Mouse (Mus musculus): ENCODE measurements around the gene Rasgef1a. TPM values are rescaled to one million over a fixed set of nuclear protein-coding genes. Genes with fewer than 3 reads are reported as not detected.

Rasgef1a gene
- polyA plus RNA-seq (2012; fragmentation: generic; extraction: Trizol): under 1 TPM; 0.04 to 0.08 TPM

DNA sequence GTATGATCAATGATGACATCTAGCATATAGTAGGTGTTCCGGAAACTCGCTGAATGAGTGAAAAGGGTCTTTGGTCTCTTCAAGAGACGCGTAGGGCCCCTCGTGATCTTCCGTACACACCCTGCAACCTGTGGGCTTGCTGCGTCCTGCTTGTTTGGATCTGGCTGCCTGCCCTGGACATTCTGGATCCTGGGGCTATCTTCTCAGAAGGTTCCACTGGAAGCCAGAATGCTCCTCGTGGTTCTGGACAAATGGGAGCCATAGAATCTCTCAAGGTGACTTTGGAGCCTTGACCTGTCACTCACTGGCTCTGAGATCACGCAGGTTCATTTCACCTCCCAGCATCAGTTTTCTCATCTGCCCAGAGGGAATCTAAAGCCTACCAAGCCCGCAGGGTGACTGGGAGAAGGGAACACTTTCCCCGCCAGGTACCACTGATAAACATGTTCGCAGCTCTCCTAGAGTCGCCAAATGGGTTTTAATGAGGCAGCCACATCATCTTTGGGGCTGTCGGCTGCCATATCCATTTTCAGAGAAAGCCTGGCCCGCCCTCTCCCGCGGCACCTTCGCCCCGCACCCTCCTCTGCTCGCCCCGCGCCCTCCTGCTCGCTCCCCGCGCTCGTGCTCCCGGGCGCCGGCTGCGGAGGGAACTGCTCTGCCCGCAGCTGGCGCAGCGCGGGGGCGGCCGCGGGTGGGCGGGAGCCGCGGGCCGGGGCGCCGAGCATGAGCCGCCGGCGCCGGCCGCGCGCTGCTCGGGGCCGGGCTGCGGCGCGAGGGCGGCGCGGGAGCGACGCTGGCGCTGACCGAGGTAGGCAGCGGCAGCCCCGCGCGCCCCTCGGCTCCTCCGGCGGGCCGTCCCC, at the start of gene Rasgef1a:
TSS of gene Rasgef1a (plus strand) at position 683 of the 860 bp plus-strand sequence.

GRCm38 (mm10) chr6:118138731-118139709, 127.8 kb downstream of the Rasgef1a start, which contains the start of gene Csgalnact2:
Gene Csgalnact2 (minus strand): TSS chr6:118139140.

Other genes starting within 250 kb of the Rasgef1a start
- gene Zfp637, start 170.3 kb upstream of the Rasgef1a start, polyA plus RNA-seq (2012; fragmentation: generic; extraction: Trizol): 100 to 1,000 TPM in 1 of 2 experiments, 10 to 100 TPM in 1; 71.2 to 136 TPM
- gene Zfp239, start 149.3 kb upstream of the Rasgef1a start, polyA plus RNA-seq (2012; fragmentation: generic; extraction: Trizol): 1 to 10 TPM in 1 of 2 experiments, under 1 TPM in 1; 0.19 to 2.3 TPM
- gene Hnrnpf, start 111.1 kb upstream of the Rasgef1a start, polyA plus RNA-seq (2012; fragmentation: generic; extraction: Trizol): 100 to 1,000 TPM in 1 of 2 experiments, 10 to 100 TPM in 1; 43.2 to 148 TPM
- gene Fxyd4, start 73.7 kb upstream of the Rasgef1a start, polyA plus RNA-seq (2012; fragmentation: generic; extraction: Trizol): 1 to 10 TPM in 1 of 2 experiments, under 1 TPM in 1; 0.09 to 1.1 TPM
- gene Csgalnact2, start 127.7 kb downstream of the Rasgef1a start, polyA plus RNA-seq (2012; fragmentation: generic; extraction: Trizol): 1 to 10 TPM in 1 of 2 experiments, under 1 TPM in 1; 0.33 to 3.2 TPM
- gene Ret, start 186.3 kb downstream of the Rasgef1a start, polyA plus RNA-seq (2012; fragmentation: generic; extraction: Trizol): under 1 TPM; 0.07 to 0.11 TPM